Mouse (Mus musculus) stomach, embryonic 15.5 days (tissue): ENCODE results near the gene Alg14. TPM values are rescaled to one million over a fixed set of nuclear protein-coding genes. Genes with fewer than 3 reads are reported as not detected.

Experiments used
- ATAC-seq: fragments of 200-750 bp; cut with Nextera tagmentation; 2 replicates; pipeline ENCODE4 v1.8.0; 2017; ENCODE audit warnings: low read depth, moderate number of reproducible peaks, moderate TSS enrichment; ENCODE audit not compliant: insufficient read depth, low FRiP score
- H3K27ac ChIP-seq: fragments of 300-500 bp; sonication (generic); 2 replicates; pipeline ENCODE4 v1.5.1; 2015; ENCODE audit warnings: mild to moderate bottlenecking, inconsistent platforms
- H3K27me3 ChIP-seq: fragments of 300-500 bp; sonication (generic); replicated peaks from 2 replicates; pipeline ENCODE4 v1.6.1; 2015; ENCODE audit warnings: inconsistent platforms
- H3K36me3 ChIP-seq: fragments of 300-500 bp; sonication (generic); 2 replicates; pipeline ENCODE4 v1.6.1; 2015; ENCODE audit warnings: inconsistent platforms
- H3K4me1 ChIP-seq: fragments of 300-500 bp; sonication (generic); 2 replicates; pipeline ENCODE4 v1.6.1; 2015; ENCODE audit warnings: inconsistent platforms
- H3K4me2 ChIP-seq: fragments of 300-500 bp; sonication (generic); 2 replicates; pipeline ENCODE4 v1.6.1; 2015; ENCODE audit warnings: mild to moderate bottlenecking, inconsistent platforms
- H3K4me3 ChIP-seq: fragments of 300-500 bp; sonication (generic); replicated peaks from 2 replicates; pipeline ENCODE4 v1.5.1; 2015; ENCODE audit warnings: inconsistent platforms
- H3K9ac ChIP-seq: fragments of 300-500 bp; sonication (generic); 2 replicates; pipeline ENCODE4 v1.6.1; 2015; ENCODE audit warnings: inconsistent platforms
- H3K9me3 ChIP-seq: fragments of 300-500 bp; sonication (generic); 2 replicates; pipeline ENCODE4 v1.6.1; 2016; ENCODE audit warnings: inconsistent platforms
- WGBS: fragments of 180-500 bp; shearing (Covaris S2); methylation state at CpG from one replicate; pipeline ENCODE4 v1.1.7; 2015; 5-methylcytosine and 5-hydroxymethylcytosine counted together
- polyA plus RNA-seq: library from polyadenylated mRNA; unstranded; fragments of >200 nt; fragmentation: Nextera tagmentation; extraction: Ambion mirVana; gene quantifications from 2 replicates; pipeline ENCODE4 v1.2.1, GENCODE M21; 2015

Alg14 gene
- polyA plus RNA-seq, 1 experiment from 2014 or later, result 44.1 TPM

- WGBS, result 69% methylated on average over 6 of the region's 6 CpGs
- Histone ChIP-seq H3K27me3 (no peaks in the 10 kb centered on the region), H3K4me3 (no peak overlapping the region), H3K9ac (no peak overlapping the region), H3K4me2 (no peak overlapping the region), H3K27ac (no peak overlapping the region), H3K36me3 (no peaks in the 10 kb centered on the region; the same call in 1 of the 2 replicates), H3K9me3 (no peaks in the 10 kb centered on the region), H3K4me1 (no peaks in the 10 kb centered on the region)
- ATAC-seq, result no peak
Observed at GRCm38 (mm10) chr3:121356111-121356510, 64.5 kb downstream of the Alg14 start.

GRCm38 (mm10) chr3:121357030-121357429 lies 65.5 kb downstream of the Alg14 start:
- no peak overlapping the region for H3K27ac ChIP-seq
- H3K9ac ChIP-seq, result no peak overlapping the region
- no peaks in the 10 kb centered on the region; the same call in 1 of the 2 replicates for H3K36me3 ChIP-seq
- ATAC-seq, result no peak
- H3K9me3 ChIP-seq, result no peaks in the 10 kb centered on the region
- no peaks in the 10 kb centered on the region for H3K4me1 ChIP-seq
- no peak overlapping the region for H3K4me2 ChIP-seq
- no peaks in the 10 kb centered on the region for H3K27me3 ChIP-seq
- WGBS, result 49% methylated on average over 3 of the region's 3 CpGs
- no peak overlapping the region for H3K4me3 ChIP-seq

- H3K27ac ChIP-seq, result no peak overlapping the region
- ATAC-seq, result no peak
- no peaks in the 10 kb centered on the region; the same call in 1 of the 2 replicates for H3K36me3 ChIP-seq
- WGBS, result 56% methylated on average over 2 of the region's 2 CpGs
- H3K9me3 ChIP-seq, result no peaks in the 10 kb centered on the region
- H3K4me1 ChIP-seq, result no peaks in the 10 kb centered on the region
- H3K4me3 ChIP-seq, result no peak overlapping the region
- no peaks in the 10 kb centered on the region for H3K27me3 ChIP-seq
- H3K9ac ChIP-seq, result no peak overlapping the region
- no peak overlapping the region for H3K4me2 ChIP-seq
Observed at GRCm38 (mm10) chr3:121358285-121358684, 66.7 kb downstream of the Alg14 start.

GRCm38 (mm10) chr3:121358850-121359249 lies 67.3 kb downstream of the Alg14 start:
- H3K4me1 ChIP-seq, result no peaks in the 10 kb centered on the region
- 72% methylated on average over 6 of the region's 6 CpGs for WGBS
- H3K9ac ChIP-seq, result no peak overlapping the region
- no peak overlapping the region for H3K27ac ChIP-seq
- H3K4me3 ChIP-seq, result no peak overlapping the region
- no peaks in the 10 kb centered on the region for H3K9me3 ChIP-seq
- no peaks in the 10 kb centered on the region; the same call in 1 of the 2 replicates for H3K36me3 ChIP-seq
- no peak for ATAC-seq
- H3K27me3 ChIP-seq, result no peaks in the 10 kb centered on the region
- H3K4me2 ChIP-seq, result no peak overlapping the region

GRCm38 (mm10) chr3:121359272-121359671 lies 67.7 kb downstream of the Alg14 start:
- Histone ChIP-seq H3K4me2 (no peak overlapping the region), H3K4me3 (no peak overlapping the region), H3K9ac (no peak overlapping the region), H3K9me3 (no peaks in the 10 kb centered on the region), H3K27me3 (no peaks in the 10 kb centered on the region), H3K4me1 (no peaks in the 10 kb centered on the region), H3K36me3 (no peaks in the 10 kb centered on the region; the same call in 1 of the 2 replicates), H3K27ac (no peak overlapping the region)
- WGBS, result 76% methylated on average over 7 of the region's 7 CpGs
- ATAC-seq, result no peak

GRCm38 (mm10) chr3:121362002-121362401 lies 70.4 kb downstream of the Alg14 start:
- H3K9me3 ChIP-seq, result no peaks in the 10 kb centered on the region
- H3K27me3 ChIP-seq, result no peaks in the 10 kb centered on the region
- ATAC-seq, result no peak
- H3K4me2 ChIP-seq, result no peak overlapping the region
- H3K27ac ChIP-seq, result no peak overlapping the region
- H3K36me3 ChIP-seq, result no peaks in the 10 kb centered on the region
- H3K4me1 ChIP-seq, result no peaks in the 10 kb centered on the region
- WGBS, result 33% methylated on average over 1 of the region's 1 CpGs
- H3K4me3 ChIP-seq, result no peak overlapping the region
- no peak overlapping the region for H3K9ac ChIP-seq

GRCm38 (mm10) chr3:121364388-121364787 lies 72.8 kb downstream of the Alg14 start:
- H3K4me2 ChIP-seq, result no peak overlapping the region
- H3K4me1 ChIP-seq, result no peaks in the 10 kb centered on the region
- H3K27me3 ChIP-seq, result no peaks in the 10 kb centered on the region
- no peak overlapping the region for H3K4me3 ChIP-seq
- WGBS, result 73% methylated on average over 4 of the region's 4 CpGs
- no peak for ATAC-seq
- H3K9me3 ChIP-seq, result no peaks in the 10 kb centered on the region
- H3K9ac ChIP-seq, result no peak overlapping the region
- H3K27ac ChIP-seq, result no peak overlapping the region
- no peaks in the 10 kb centered on the region for H3K36me3 ChIP-seq

GRCm38 (mm10) chr3:121365131-121365530 lies 73.6 kb downstream of the Alg14 start:
- 64% methylated on average over 8 of the region's 8 CpGs for WGBS
- H3K27ac ChIP-seq, result no peak overlapping the region
- H3K4me1 ChIP-seq, result no peaks in the 10 kb centered on the region
- H3K4me3 ChIP-seq, result no peak overlapping the region
- no peak overlapping the region for H3K4me2 ChIP-seq
- H3K9ac ChIP-seq, result no peak overlapping the region
- H3K9me3 ChIP-seq, result no peaks in the 10 kb centered on the region
- H3K36me3 ChIP-seq, result no peaks in the 10 kb centered on the region
- no peak for ATAC-seq
- no peaks in the 10 kb centered on the region for H3K27me3 ChIP-seq

- Histone ChIP-seq H3K9ac (no peak overlapping the region), H3K4me1 (peaks cover 7% of the 10 kb centered on the region), H3K27ac (no peak overlapping the region), H3K4me3 (no peak overlapping the region), H3K27me3 (no peaks in the 10 kb centered on the region), H3K36me3 (no peaks in the 10 kb centered on the region), H3K4me2 (no peak overlapping the region), H3K9me3 (no peaks in the 10 kb centered on the region)
- no peak for ATAC-seq
- WGBS, result 92% methylated on average over 4 of the region's 4 CpGs
Observed at GRCm38 (mm10) chr3:121368616-121369015, 77.0 kb downstream of the Alg14 start.

GRCm38 (mm10) chr3:121369517-121369916 lies 77.9 kb downstream of the Alg14 start:
- no peak for ATAC-seq
- Histone ChIP-seq H3K9ac (no peak overlapping the region), H3K9me3 (no peaks in the 10 kb centered on the region), H3K27me3 (no peaks in the 10 kb centered on the region), H3K27ac (no peak overlapping the region), H3K4me2 (no peak overlapping the region), H3K36me3 (no peaks in the 10 kb centered on the region), H3K4me1 (peaks cover 10% of the 10 kb centered on the region), H3K4me3 (no peak overlapping the region)
- WGBS, result 72% methylated on average over 6 of the region's 6 CpGs

- no peaks in the 10 kb centered on the region for H3K9me3 ChIP-seq
- 75% methylated on average over 13 of the region's 13 CpGs for WGBS
- no peak overlapping the region for H3K4me3 ChIP-seq
- no peaks in the 10 kb centered on the region for H3K27me3 ChIP-seq
- no peaks in the 10 kb centered on the region for H3K36me3 ChIP-seq
- no peak overlapping the region for H3K9ac ChIP-seq
- no peak overlapping the region for H3K27ac ChIP-seq
- no peak for ATAC-seq
- peaks cover 10% of the 10 kb centered on the region for H3K4me1 ChIP-seq
- no peak overlapping the region for H3K4me2 ChIP-seq
Observed at GRCm38 (mm10) chr3:121370301-121370700, 78.7 kb downstream of the Alg14 start.

- H3K9me3 ChIP-seq, result no peaks in the 10 kb centered on the region
- H3K27me3 ChIP-seq, result no peaks in the 10 kb centered on the region
- 67% methylated on average over 12 of the region's 12 CpGs for WGBS
- no peak overlapping the region for H3K27ac ChIP-seq
- ATAC-seq, result no peak
- H3K36me3 ChIP-seq, result no peaks in the 10 kb centered on the region
- H3K9ac ChIP-seq, result no peak overlapping the region
- H3K4me1 ChIP-seq, result peaks cover 10% of the 10 kb centered on the region
- H3K4me2 ChIP-seq, result no peak overlapping the region
- H3K4me3 ChIP-seq, result no peak overlapping the region
Observed at GRCm38 (mm10) chr3:121370830-121371526, 79.4 kb downstream of the Alg14 start.
